Mouse (Mus musculus) cortical plate, adult 2 months (tissue): Measurements from ENCODE around the gene Txndc11.

Experiments used
- CTCF ChIP-seq: fragments of 200-500 bp; IDR thresholded peaks from 2 replicates; pipeline ENCODE4 v1.5.1; 2011; ENCODE audit warnings: mild to moderate bottlenecking, control low read depth, low read length; ENCODE audit not compliant: insufficient read depth; ENCODE audit errors: extremely low read depth
- POLR2A ChIP-seq: fragments of 200-500 bp; IDR thresholded peaks from 2 replicates; pipeline ENCODE4 v1.6.1; 2011; ENCODE audit warnings: mild to moderate bottlenecking, low read length, control low read depth; ENCODE audit not compliant: insufficient read depth; ENCODE audit errors: extremely low read depth

- no peak for TF ChIP-seq POLR2A
- no peak for TF ChIP-seq CTCF
Measured at GRCm38 (mm10) chr16:11051134-11051533, 83.3 kb downstream of the Txndc11 start.
